Mouse (Mus musculus) urinary bladder, adult 18-20 months (tissue): ENCODE measurements around the gene Reep6.

Experiments
- DNase-seq, 2 experiments: peaks; one replicate each; pipeline ENCODE4 v3.0.0; 2022; ENCODE audit warnings: low spot score in 2 of 2, mixed read lengths in 2 of 2

Gene Reep6

GRCm38 (mm10) chr10:80301256-80302081 is 28.3 kb upstream of the Reep6 start:
- no peak for DNase-seq

GRCm38 (mm10) chr10:80302082-80302355 is 27.7 kb upstream of the Reep6 start:
- no peak for DNase-seq

- peak in 1 of 2 experiments; percentile 57 for DNase-seq
Observed at GRCm38 (mm10) chr10:80302471-80302881, 27.3 kb upstream of the Reep6 start.

DNA sequence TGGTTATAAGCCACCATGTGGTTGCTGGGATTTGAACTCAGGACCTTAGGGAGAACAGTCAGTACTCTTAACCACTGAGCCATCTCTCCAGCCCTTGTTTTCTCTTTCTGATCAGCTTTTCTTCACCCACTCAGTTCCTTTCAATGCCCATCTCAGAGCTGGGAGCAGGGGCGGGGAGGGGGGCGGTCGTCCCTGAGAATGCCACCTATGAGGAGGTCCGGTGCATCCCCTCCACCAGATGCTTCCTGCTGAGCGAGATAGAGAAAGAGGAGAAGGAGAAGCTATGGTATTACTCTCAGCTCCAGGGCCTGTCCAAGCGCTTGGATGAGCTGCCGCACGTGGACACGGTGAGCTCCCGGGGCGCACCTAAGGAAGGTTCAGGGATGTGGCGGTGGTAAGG is 25.3 kb upstream of the Reep6 start:
- no peak for DNase-seq

- no peak for DNase-seq
Observed at GRCm38 (mm10) chr10:80304862-80305261, 24.9 kb upstream of the Reep6 start.

DNA sequence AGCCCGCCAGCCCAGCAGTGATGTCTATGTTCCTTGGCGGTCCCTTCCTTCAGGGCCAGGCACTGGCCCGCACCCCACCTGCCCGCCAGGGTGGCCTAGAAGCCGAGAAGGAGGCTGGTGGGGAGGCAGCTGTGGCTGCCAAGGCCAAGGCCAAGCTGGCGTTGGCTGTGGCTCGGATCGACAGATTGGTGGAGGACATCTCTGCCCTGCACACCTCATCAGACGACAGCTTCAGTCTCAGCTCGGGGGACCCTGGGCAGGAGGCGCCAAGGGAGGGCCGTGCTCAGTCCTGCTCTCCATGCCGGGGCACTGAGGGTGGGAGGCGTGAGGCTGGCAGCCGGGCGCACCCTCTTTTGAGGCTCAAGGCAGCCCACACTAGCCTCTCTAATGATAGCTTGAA is 18.2 kb upstream of the Reep6 start:
- DNase-seq = no peak

GRCm38 (mm10) chr10:80312586-80313504 is 16.9 kb upstream of the Reep6 start:
- no peak for DNase-seq

DNA sequence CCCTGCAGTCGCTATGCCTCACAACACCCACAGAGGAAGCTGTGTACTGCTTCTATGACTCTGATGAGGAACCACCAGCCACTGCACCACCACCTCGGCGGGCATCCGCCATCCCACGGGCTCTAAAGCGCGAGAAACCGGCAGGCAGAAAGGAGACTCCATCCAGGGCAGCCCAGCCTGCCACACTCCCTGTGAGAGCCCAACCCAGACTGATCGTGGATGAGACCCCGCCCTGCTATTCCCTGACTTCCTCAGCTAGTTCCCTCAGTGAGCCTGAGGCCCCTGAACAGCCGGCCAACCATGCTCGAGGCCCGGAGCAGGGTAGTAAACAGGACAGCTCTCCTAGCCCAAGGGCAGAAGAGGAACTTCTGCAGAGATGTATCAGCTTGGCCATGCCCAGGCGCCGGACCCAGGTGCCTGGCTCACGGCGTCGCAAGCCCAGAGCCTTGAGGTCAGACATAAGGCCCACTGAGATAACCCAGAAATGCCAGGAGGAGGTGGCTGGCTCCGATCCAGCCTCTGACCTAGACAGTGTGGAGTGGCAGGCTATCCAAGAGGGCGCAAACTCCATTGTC is 16.0 kb upstream of the Reep6 start:
- DNase-seq = no peak

DNA sequence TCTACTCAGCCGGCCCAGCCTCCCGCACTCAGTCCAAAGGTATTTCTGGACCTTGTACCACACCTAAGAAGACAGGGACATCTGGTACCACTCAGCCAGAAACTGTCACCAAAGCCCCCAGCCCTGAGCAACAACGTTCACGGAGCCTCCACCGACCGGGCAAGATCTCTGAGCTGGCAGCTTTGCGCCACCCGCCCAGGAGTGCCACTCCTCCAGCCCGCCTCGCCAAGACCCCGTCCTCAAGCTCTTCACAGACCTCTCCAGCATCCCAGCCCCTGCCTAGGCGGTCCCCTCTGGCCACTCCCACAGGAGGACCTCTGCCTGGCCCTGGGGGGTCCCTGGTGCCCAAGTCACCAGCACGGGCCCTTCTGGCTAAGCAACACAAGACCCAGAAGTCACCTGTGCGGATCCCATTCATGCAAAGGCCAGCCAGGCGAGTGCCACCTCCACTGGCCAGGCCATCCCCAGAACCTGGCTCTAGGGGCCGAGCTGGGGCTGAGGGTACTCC is 15.2 kb upstream of the Reep6 start:
- DNase-seq = no peak

DNA sequence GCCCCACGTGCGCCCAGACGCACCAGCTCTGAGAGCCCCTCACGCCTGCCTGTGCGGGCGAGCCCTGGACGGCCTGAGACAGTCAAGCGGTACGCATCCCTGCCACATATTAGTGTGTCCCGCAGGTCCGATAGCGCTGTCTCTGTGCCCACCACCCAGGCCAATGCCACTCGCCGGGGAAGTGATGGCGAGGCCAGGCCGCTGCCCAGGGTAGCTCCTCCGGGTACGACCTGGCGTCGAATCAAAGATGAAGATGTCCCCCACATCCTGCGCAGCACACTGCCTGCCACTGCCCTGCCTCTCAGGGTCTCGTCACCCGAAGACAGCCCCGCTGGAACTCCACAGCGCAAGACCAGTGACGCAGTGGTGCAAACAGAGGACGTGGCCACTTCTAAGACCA is 14.4 kb upstream of the Reep6 start:
- no peak for DNase-seq

GRCm38 (mm10) chr10:80316359-80316781 is 13.4 kb upstream of the Reep6 start:
- DNase-seq = no peak

DNA sequence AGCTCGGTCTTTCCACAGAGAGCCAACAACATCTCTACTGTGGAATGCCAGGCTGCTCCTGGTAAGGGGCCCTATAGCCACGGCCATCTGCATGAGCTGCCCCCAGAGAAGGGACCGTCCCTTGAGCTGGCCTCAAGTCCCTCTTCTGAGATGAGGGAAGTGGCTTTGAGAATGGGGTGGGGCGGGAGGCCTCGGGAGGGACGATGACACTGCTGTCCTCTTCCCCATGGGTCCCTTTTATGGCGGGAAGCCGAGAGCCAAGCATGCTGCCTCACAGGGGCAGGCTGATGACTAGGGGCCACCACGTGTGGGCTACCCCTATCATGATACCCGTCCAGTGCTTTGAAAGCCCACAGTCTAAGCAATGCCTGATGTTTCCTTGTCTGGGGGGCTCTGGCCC is 12.7 kb upstream of the Reep6 start:
- no peak for DNase-seq

- DNase-seq = peak; percentile 83 to 90
Observed at GRCm38 (mm10) chr10:80320340-80320760, 9.4 kb upstream of the Reep6 start, which contains the start of gene 2310011J03Rik. Gene 2310011J03Rik (minus strand): TSS chr10:80320537.

GRCm38 (mm10) chr10:80321014-80321669 is 8.6 kb upstream of the Reep6 start:
- DNase-seq = no peak

DNA sequence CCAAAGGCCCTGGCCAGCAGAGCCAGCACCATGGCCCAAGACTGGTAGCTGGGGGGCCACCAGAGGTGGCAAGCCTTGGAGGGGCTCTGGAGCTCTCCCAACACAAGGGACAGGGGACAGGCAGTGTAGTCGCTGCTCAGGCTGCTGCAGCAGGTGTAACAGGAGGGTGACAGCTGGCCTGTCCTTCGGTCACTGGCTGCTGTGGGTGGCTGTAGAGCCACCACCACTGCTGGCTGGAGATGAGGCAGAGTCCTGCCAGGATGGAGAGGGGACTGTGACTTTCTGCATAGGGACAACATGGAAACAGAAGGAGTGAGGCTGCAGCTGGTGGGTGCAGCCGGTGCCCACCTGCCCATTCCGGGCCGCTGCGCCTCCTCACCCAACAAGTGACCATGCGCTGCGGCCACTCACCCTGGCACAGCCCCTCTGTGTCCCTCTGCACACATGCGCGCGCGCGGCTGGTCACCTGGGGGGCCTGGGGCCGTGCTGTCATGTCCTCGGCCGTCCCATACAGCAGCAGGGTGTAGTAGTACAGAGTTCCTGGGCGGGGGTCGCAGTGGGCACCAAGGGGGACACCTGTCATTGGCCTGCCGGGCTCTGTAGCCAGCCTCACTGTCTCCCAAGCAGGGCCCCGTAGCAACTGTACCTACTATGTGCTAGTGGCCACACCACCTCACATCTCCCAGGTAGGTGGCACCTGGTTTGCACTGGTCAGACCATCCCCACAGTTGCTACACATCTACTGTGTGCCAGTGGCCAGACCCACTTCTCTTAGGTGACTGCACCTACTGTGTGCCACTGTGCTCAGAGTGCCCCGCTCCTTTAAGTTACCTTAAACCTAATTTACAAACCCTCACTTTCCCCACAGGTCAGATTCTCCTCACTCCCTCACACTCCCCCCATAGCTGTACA is 7.8 kb upstream of the Reep6 start:
- DNase-seq = no peak

GRCm38 (mm10) chr10:80322811-80323211 is 6.9 kb upstream of the Reep6 start:
- no peak for DNase-seq

GRCm38 (mm10) chr10:80323261-80324119 is 6.3 kb upstream of the Reep6 start:
- DNase-seq = peak; percentile 73 to 86

GRCm38 (mm10) chr10:80324120-80325037 is 5.4 kb upstream of the Reep6 start:
- no peak for DNase-seq

GRCm38 (mm10) chr10:80325045-80325444 is 4.7 kb upstream of the Reep6 start:
- no peak for DNase-seq
